Mouse (Mus musculus): ENCODE data around the gene Treml2. TPM values are rescaled to one million over a fixed set of nuclear protein-coding genes. Genes with fewer than 3 reads are reported as not detected.
"Not testable (repeated sequence)": the region's sequence is repeated elsewhere in the genome, so short reads cannot be mapped to it uniquely, and the experiment has no call there.

Treml2 gene
- polyA plus RNA-seq, 2 experiments: 0.79 TPM; not detected in 1

DNA sequence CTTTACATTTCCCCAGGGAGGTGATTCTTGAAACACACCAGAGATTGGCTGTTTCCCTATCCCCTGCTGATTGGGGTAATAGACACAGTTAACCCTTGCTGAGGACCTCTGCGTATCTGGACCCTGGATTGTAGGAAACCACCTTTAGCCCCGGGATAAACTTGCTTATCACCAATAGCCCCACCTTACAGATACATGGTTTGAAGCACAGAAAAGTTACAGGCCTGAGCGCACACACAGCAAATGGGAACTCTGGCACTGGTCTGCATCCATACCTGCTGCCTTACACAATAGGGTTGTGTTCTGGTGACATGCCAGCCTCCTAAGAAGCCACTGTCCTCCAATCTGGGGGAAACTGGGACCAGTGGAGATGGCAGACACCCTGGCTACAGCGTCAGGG, 46.5 kb downstream of the Treml2 start:
- ATAC-seq (ENCODE audit: low FRiP score, low read depth) (no peak), DNase-seq (ENCODE audit: low spot score) (no peak)
- WGBS: 78% methylated on average over 4 of the region's 4 CpGs
- H3K36me3 ChIP-seq (ENCODE audit: control insufficient read depth, insufficient read depth, low read length): no peaks in the 10 kb centered on the region
- no peak overlapping the region for H3K27ac ChIP-seq (replicated peaks; ENCODE audit: low read depth, low read length)
- no peaks in the 10 kb centered on the region for H3K27me3 ChIP-seq (ENCODE audit: control insufficient read depth, insufficient read depth, low read length)
- no peaks in the 10 kb centered on the region for H3K9me3 ChIP-seq (ENCODE audit: control insufficient read depth, low read length)
- H3K4me3 ChIP-seq (replicated peaks; ENCODE audit: low read length): no peak overlapping the region
- H3K4me1 ChIP-seq (ENCODE audit: control insufficient read depth, insufficient read depth, low read length): no peaks in the 10 kb centered on the region
- no peak overlapping the region for H3K9ac ChIP-seq (ENCODE audit: low read depth, low read length, severe bottlenecking)
- H3K4me2 ChIP-seq (replicated peaks; ENCODE audit: low read depth, low read length, severe bottlenecking): no peak overlapping the region
- TF ChIP-seq POLR2A (IDR thresholded peaks at IDR 0.05; ENCODE audit: borderline replicate concordance, extremely low read depth, insufficient read depth, insufficient read length): no peak

DNA sequence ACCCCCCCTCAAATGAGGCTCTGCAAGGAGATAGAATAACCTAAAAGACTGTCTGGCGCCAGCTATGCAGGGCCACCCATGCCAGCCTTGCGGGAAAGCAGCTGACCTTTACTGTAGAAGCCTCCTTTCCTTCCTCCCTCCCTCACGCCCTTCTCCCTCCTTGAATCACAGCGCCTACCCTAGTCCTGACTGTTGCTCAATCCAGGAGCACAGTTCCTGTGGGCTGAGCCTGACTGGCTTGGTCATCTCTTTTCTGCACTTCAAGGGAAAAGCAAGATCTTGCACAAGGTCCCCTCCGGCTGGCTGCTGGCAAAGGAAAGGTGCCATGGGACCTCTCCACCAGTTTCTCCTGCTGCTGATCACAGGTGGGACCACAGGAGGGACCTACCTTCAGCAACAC, 46.9 kb downstream of the Treml2 start, which contains the start of gene Trem2:
TSS of gene Trem2 (plus strand) at position 171 of the 400 bp plus-strand sequence.
- H3K9ac ChIP-seq (ENCODE audit: low read depth, low read length, severe bottlenecking): no peak within 1 kb of the TSS
- no peaks in the 10 kb centered on the region for H3K9me3 ChIP-seq (ENCODE audit: control insufficient read depth, low read length)
- WGBS: 69% methylated on average over 5 of the region's 5 CpGs
- no peak within 1 kb of the TSS for H3K4me3 ChIP-seq (replicated peaks; ENCODE audit: low read length)
- H3K4me2 ChIP-seq (replicated peaks; ENCODE audit: low read depth, low read length, severe bottlenecking): no peak within 1 kb of the TSS
- H3K27ac ChIP-seq (replicated peaks; ENCODE audit: low read depth, low read length): no peak within 1 kb of the TSS
- DNase-seq (ENCODE audit: low spot score) (no peak), ATAC-seq (ENCODE audit: low FRiP score, low read depth) (no peak)
- no peaks in the 10 kb centered on the region for H3K27me3 ChIP-seq (ENCODE audit: control insufficient read depth, insufficient read depth, low read length)
- H3K36me3 ChIP-seq (ENCODE audit: control insufficient read depth, insufficient read depth, low read length): no peaks in the 10 kb centered on the region
- no peak for TF ChIP-seq POLR2A (IDR thresholded peaks at IDR 0.05; ENCODE audit: borderline replicate concordance, extremely low read depth, insufficient read depth, insufficient read length)
- no peaks in the 10 kb centered on the region for H3K4me1 ChIP-seq (ENCODE audit: control insufficient read depth, insufficient read depth, low read length)

DNA sequence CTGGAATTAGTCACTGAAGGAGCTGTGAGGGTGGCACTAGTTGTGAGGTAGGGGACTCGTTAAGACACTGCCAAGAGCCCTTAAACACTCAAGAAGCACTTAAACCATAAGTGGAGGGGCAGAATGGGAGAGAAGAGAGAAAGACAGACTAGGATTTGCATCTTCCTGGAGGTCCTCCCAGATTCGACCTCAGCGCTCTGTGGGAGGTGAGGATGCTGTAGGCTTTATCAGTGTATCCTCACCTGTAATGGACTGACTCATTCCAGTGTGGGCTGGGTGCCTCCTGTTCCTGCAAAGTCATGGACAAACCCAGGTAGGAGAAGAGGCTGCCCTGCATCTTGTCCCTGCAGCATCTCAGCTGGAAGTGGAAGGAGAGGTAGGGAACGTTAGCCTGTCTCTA, 47.5 kb downstream of the Treml2 start:
- Histone ChIP-seq H3K9ac (ENCODE audit: low read depth, low read length, severe bottlenecking) (no peak overlapping the region), H3K36me3 (ENCODE audit: control insufficient read depth, insufficient read depth, low read length) (no peaks in the 10 kb centered on the region), H3K9me3 (ENCODE audit: control insufficient read depth, low read length) (no peaks in the 10 kb centered on the region), H3K4me3 (replicated peaks; ENCODE audit: low read length) (no peak overlapping the region), H3K27me3 (ENCODE audit: control insufficient read depth, insufficient read depth, low read length) (no peaks in the 10 kb centered on the region), H3K4me1 (ENCODE audit: control insufficient read depth, insufficient read depth, low read length) (no peaks in the 10 kb centered on the region), H3K27ac (replicated peaks; ENCODE audit: low read depth, low read length) (no peak overlapping the region), H3K4me2 (replicated peaks; ENCODE audit: low read depth, low read length, severe bottlenecking) (no peak overlapping the region)
- 59% methylated on average over 4 of the region's 4 CpGs for WGBS
- ATAC-seq (ENCODE audit: low FRiP score, low read depth): no peak
- no peak for TF ChIP-seq POLR2A (IDR thresholded peaks at IDR 0.05; ENCODE audit: borderline replicate concordance, extremely low read depth, insufficient read depth, insufficient read length)
- DNase-seq (ENCODE audit: low spot score): no peak

DNA sequence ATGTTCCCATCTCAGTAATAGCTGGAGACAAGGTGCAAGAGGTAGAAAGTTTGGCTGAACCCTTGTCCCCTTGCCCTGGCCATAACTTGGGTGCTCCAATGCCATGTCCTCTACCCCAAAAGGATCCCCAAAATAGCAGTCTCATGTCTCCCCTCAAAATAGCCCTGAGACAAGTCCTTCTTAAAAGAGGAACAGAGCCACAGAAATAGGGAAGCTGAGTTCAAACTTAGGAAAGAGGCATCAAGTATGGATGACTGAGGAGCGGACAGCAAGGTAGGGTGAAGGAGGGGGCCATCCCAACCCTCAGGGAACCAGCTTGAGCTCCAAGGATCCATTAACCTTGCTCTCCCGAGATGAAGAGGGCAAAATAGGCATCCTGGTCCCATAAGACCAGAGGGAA, 48.0 kb downstream of the Treml2 start:
- no peak for TF ChIP-seq POLR2A (IDR thresholded peaks at IDR 0.05; ENCODE audit: borderline replicate concordance, extremely low read depth, insufficient read depth, insufficient read length)
- H3K4me1 ChIP-seq (ENCODE audit: control insufficient read depth, insufficient read depth, low read length): no peaks in the 10 kb centered on the region
- no peak for ATAC-seq (ENCODE audit: low FRiP score, low read depth)
- H3K27me3 ChIP-seq (ENCODE audit: control insufficient read depth, insufficient read depth, low read length): no peaks in the 10 kb centered on the region
- no peak overlapping the region for H3K4me3 ChIP-seq (replicated peaks; ENCODE audit: low read length)
- DNase-seq (ENCODE audit: low spot score): no peak
- no peak overlapping the region for H3K9ac ChIP-seq (ENCODE audit: low read depth, low read length, severe bottlenecking)
- no peaks in the 10 kb centered on the region for H3K36me3 ChIP-seq (ENCODE audit: control insufficient read depth, insufficient read depth, low read length)
- H3K9me3 ChIP-seq (ENCODE audit: control insufficient read depth, low read length): no peaks in the 10 kb centered on the region
- H3K27ac ChIP-seq (replicated peaks; ENCODE audit: low read depth, low read length): no peak overlapping the region
- H3K4me2 ChIP-seq (replicated peaks; ENCODE audit: low read depth, low read length, severe bottlenecking): no peak overlapping the region
- 77% methylated on average over 2 of the region's 2 CpGs for WGBS

DNA sequence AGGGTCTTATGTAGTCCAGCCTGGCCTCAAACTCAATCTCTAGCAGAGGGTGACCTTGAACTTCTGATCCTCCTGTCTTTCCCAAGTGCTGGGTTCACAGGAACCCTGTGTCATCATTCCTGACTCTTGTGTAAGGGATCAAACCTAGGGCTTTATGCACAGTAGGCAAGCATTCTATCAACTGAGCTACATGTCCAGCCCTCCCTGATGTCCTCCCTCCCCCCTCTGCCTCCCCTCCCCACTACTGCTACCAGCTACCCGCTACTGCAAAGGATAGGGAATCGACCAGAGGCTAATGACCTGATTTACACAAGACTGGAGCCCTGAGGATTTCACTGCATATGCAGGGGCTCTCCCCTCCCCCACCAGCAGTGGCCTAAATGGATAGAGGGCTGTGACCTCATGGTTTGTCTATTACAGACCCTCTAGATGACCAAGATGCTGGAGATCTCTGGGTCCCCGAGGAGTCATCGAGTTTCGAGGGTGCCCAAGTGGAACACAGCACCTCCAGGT, 51.4 kb downstream of the Treml2 start:
- no peak for ATAC-seq (ENCODE audit: low FRiP score, low read depth)
- 72% methylated on average over 5 of the region's 5 CpGs for WGBS

DNA sequence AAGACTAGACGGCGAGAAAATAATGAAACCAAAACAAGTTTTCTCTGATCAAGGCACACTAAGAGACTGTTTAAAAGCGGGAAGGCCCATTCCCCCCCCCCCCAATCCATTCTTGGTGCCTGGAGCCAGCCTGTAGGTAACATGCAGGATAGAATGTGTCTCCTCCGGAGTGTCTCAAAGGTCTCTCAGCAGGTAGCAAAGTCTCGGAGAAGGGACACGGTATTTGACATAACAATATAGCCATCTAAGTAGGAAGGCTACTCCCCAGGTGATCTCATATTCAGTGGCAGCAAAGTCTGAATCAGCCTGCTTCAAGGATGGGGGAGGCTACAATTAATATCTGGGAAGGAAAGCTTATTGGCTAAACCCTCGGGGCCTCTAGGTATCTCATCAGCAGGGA, 53.7 kb downstream of the Treml2 start:
- not testable (repeated sequence) for H3K4me3 ChIP-seq (replicated peaks; ENCODE audit: low read length); H3K9me3 ChIP-seq (ENCODE audit: control insufficient read depth, low read length); ATAC-seq (ENCODE audit: low FRiP score, low read depth); H3K36me3 ChIP-seq (ENCODE audit: control insufficient read depth, insufficient read depth, low read length); DNase-seq (ENCODE audit: low spot score); H3K27ac ChIP-seq (replicated peaks; ENCODE audit: low read depth, low read length); H3K27me3 ChIP-seq (ENCODE audit: control insufficient read depth, insufficient read depth, low read length); H3K9ac ChIP-seq (ENCODE audit: low read depth, low read length, severe bottlenecking); H3K4me1 ChIP-seq (ENCODE audit: control insufficient read depth, insufficient read depth, low read length); H3K4me2 ChIP-seq (replicated peaks; ENCODE audit: low read depth, low read length, severe bottlenecking)
- 78% methylated on average over 7 of the region's 7 CpGs for WGBS

More for the DNA sequence above, 51.4 kb downstream of the Treml2 start:
- Histone ChIP-seq H3K4me3 (replicated peaks; ENCODE audit: low read length) (no peak overlapping the region), H3K36me3 (ENCODE audit: control insufficient read depth, insufficient read depth, low read length) (no peaks in the 10 kb centered on the region), H3K4me1 (ENCODE audit: control insufficient read depth, insufficient read depth, low read length) (no peaks in the 10 kb centered on the region), H3K27ac (replicated peaks; ENCODE audit: low read depth, low read length) (no peak overlapping the region), H3K4me2 (replicated peaks; ENCODE audit: low read depth, low read length, severe bottlenecking) (no peak overlapping the region), H3K27me3 (ENCODE audit: control insufficient read depth, insufficient read depth, low read length) (no peaks in the 10 kb centered on the region), H3K9ac (ENCODE audit: low read depth, low read length, severe bottlenecking) (no peak overlapping the region), H3K9me3 (ENCODE audit: control insufficient read depth, low read length) (no peaks in the 10 kb centered on the region)
- DNase-seq (ENCODE audit: low spot score): no peak
- no peak for TF ChIP-seq POLR2A (IDR thresholded peaks at IDR 0.05; ENCODE audit: borderline replicate concordance, extremely low read depth, insufficient read depth, insufficient read length)

Measured in limb, embryonic 14.5 days (tissue).